Mouse (Mus musculus): ENCODE data around the gene Sp100. TPM values are rescaled to one million over a fixed set of nuclear protein-coding genes. Genes with fewer than 3 reads are reported as not detected.

The Sp100 gene
- polyA plus RNA-seq, 1 experiment from 2014 or later: 0.99 TPM

GRCm38 (mm10) chr1:85705552-85705951, 55.8 kb downstream of the Sp100 start:
- no peak overlapping the region for H3K4me3 ChIP-seq (ENCODE audit: low read depth, low read length)
- WGBS (ENCODE audit: insufficient replicate concordance): 87% methylated on average over 1 of the region's 1 CpGs
- H3K36me3 ChIP-seq (ENCODE audit: control insufficient read depth, insufficient read depth, low read length): no peaks in the 10 kb centered on the region
- no peak for ATAC-seq (replicated peaks; ENCODE audit: insufficient number of reproducible peaks, low FRiP score, low TSS enrichment)
- H3K4me2 ChIP-seq: no peak overlapping the region
- no peaks in the 10 kb centered on the region for H3K9me3 ChIP-seq (replicated peaks; ENCODE audit: control insufficient read depth, low read length)
- H3K27me3 ChIP-seq (ENCODE audit: control insufficient read depth, insufficient read depth, low read length): no peaks in the 10 kb centered on the region
- no peak overlapping the region for H3K9ac ChIP-seq (ENCODE audit: low read depth, low read length)
- no peak overlapping the region for H3K27ac ChIP-seq (ENCODE audit: low read depth, low read length)
- H3K4me1 ChIP-seq (ENCODE audit: control insufficient read depth, insufficient read depth, low read length): no peaks in the 10 kb centered on the region

- no peaks in the 10 kb centered on the region for H3K27me3 ChIP-seq (ENCODE audit: control insufficient read depth, insufficient read depth, low read length)
- H3K9me3 ChIP-seq (replicated peaks; ENCODE audit: control insufficient read depth, low read length): no peaks in the 10 kb centered on the region
- no peak for ATAC-seq (replicated peaks; ENCODE audit: insufficient number of reproducible peaks, low FRiP score, low TSS enrichment)
- no peaks in the 10 kb centered on the region for H3K4me1 ChIP-seq (ENCODE audit: control insufficient read depth, insufficient read depth, low read length)
- 79% methylated on average over 2 of the region's 2 CpGs for WGBS (ENCODE audit: insufficient replicate concordance)
- no peak overlapping the region for H3K4me2 ChIP-seq
- H3K9ac ChIP-seq (ENCODE audit: low read depth, low read length): no peak overlapping the region
- H3K27ac ChIP-seq (ENCODE audit: low read depth, low read length): no peak overlapping the region
- no peak overlapping the region for H3K4me3 ChIP-seq (ENCODE audit: low read depth, low read length)
- H3K36me3 ChIP-seq (ENCODE audit: control insufficient read depth, insufficient read depth, low read length): no peaks in the 10 kb centered on the region
Observed at GRCm38 (mm10) chr1:85706754-85707153, 57.0 kb downstream of the Sp100 start.

- H3K9ac ChIP-seq (ENCODE audit: low read depth, low read length): no peak overlapping the region
- H3K4me3 ChIP-seq (ENCODE audit: low read depth, low read length): no peak overlapping the region
- H3K9me3 ChIP-seq (replicated peaks; ENCODE audit: control insufficient read depth, low read length): no peaks in the 10 kb centered on the region
- no peak overlapping the region for H3K27ac ChIP-seq (ENCODE audit: low read depth, low read length)
- H3K4me2 ChIP-seq: no peak overlapping the region
- H3K4me1 ChIP-seq (ENCODE audit: control insufficient read depth, insufficient read depth, low read length): peaks cover 8% of the 10 kb centered on the region
- no peaks in the 10 kb centered on the region for H3K36me3 ChIP-seq (ENCODE audit: control insufficient read depth, insufficient read depth, low read length)
- H3K27me3 ChIP-seq (ENCODE audit: control insufficient read depth, insufficient read depth, low read length): no peaks in the 10 kb centered on the region
- no peak for ATAC-seq (replicated peaks; ENCODE audit: insufficient number of reproducible peaks, low FRiP score, low TSS enrichment)
Observed at GRCm38 (mm10) chr1:85714501-85714900, 64.7 kb downstream of the Sp100 start.

DNA sequence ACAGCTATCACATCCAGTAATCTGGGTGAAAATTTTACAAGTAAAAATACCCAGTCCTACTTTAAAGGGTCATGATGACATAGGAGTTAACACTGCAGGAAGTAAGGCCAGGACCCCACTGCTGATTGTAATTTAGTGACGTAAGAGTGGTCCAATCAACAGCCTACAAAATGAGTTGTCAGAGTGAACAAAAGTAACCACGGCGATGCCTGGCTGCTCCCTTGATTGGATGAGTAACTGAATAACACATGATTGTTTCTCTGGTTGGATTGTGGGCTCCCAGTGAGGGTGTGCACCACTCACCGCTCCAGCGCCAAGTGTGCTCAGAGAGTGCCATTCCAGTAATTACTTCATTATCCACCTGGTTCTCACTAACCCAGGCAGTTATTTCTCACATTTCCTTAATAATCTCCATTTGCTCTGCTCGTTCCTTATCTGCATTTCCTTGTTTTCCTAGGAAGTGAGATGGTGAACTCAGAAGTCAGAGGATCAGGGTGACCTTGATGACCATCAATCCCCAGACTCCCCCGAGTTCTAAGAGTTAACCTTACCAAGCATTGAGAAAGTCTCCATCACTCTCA, 66.7 kb downstream of the Sp100 start:
- H3K9me3 ChIP-seq (replicated peaks; ENCODE audit: control insufficient read depth, low read length): no peaks in the 10 kb centered on the region
- H3K27ac ChIP-seq (ENCODE audit: low read depth, low read length): no peak overlapping the region
- no peaks in the 10 kb centered on the region for H3K36me3 ChIP-seq (ENCODE audit: control insufficient read depth, insufficient read depth, low read length)
- no peak overlapping the region for H3K4me3 ChIP-seq (ENCODE audit: low read depth, low read length)
- no peak for ATAC-seq (replicated peaks; ENCODE audit: insufficient number of reproducible peaks, low FRiP score, low TSS enrichment)
- H3K9ac ChIP-seq (ENCODE audit: low read depth, low read length): no peak overlapping the region
- H3K4me2 ChIP-seq: no peak overlapping the region
- peaks cover 14% of the 10 kb centered on the region for H3K4me1 ChIP-seq (ENCODE audit: control insufficient read depth, insufficient read depth, low read length)
- H3K27me3 ChIP-seq (ENCODE audit: control insufficient read depth, insufficient read depth, low read length): no peaks in the 10 kb centered on the region
- WGBS (ENCODE audit: insufficient replicate concordance): 58% methylated on average over 7 of the region's 7 CpGs

DNA sequence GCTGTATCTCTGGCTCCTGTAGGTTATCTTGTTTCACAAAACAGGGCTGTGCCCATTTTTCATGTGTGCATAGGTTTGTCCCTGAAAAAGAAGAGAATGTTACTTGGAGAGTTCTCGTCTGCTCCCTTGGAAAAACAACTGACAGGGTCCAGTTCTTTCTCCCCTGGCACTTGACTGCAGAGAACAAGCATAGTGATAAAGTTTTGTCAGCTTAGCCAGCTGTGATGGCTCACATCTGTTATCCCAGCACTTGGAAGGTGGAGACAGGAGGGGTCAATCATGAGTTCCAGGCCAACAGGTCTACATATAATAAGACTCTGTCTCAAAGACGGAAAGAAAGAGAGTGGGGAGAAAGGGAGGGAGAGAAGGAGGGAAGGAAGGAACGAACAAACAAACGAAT, 69.3 kb downstream of the Sp100 start:
- Histone ChIP-seq H3K9ac (ENCODE audit: low read depth, low read length) (no peak overlapping the region), H3K27ac (ENCODE audit: low read depth, low read length) (peak overlapping the region; percentile 10)

DNA sequence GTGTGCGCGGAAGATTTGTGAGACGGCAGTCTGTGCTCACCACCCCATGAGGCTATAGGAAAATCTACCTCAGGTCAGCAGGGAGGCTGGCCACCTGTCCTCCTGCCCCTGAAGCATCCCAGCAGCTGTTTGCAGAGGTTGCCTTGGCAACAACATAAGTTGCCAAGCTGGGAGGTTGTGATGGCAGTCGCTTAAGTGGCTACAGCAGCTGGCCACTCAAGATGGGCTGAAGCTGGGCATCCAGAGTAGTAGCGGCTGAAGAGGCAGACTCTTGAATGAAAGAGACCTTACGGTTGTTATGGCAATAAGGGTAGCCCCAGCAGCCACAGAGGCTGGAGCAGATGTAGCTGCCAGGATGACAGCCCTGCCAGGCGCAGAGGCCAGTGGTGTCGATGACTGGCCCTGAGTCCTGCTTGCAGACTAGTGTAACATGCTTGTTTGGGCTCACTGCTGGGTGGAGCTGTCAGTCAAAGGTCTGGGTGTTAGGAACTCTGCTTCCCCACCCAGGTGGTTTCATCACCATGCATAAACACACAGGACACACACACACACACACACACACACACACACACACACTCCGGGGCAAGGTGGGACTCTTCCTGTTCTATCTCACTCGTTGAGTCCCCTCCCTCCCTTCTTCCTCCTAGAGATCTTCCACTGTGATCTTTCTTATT, 70.6 kb downstream of the Sp100 start:
- Histone ChIP-seq H3K27me3 (ENCODE audit: control insufficient read depth, insufficient read depth, low read length) (no peaks in the 10 kb centered on the region), H3K4me1 (ENCODE audit: control insufficient read depth, insufficient read depth, low read length) (peaks cover 14% of the 10 kb centered on the region), H3K9me3 (replicated peaks; ENCODE audit: control insufficient read depth, low read length) (no peaks in the 10 kb centered on the region), H3K9ac (ENCODE audit: low read depth, low read length) (no peak overlapping the region), H3K4me2 (no peak overlapping the region), H3K4me3 (ENCODE audit: low read depth, low read length) (no peak overlapping the region), H3K36me3 (ENCODE audit: control insufficient read depth, insufficient read depth, low read length) (no peaks in the 10 kb centered on the region), H3K27ac (ENCODE audit: low read depth, low read length) (no peak overlapping the region)
- ATAC-seq (replicated peaks; ENCODE audit: insufficient number of reproducible peaks, low FRiP score, low TSS enrichment): no peak
- WGBS (ENCODE audit: insufficient replicate concordance): 61% methylated on average over 10 of the region's 10 CpGs

More for the DNA sequence above, 69.3 kb downstream of the Sp100 start:
- H3K4me2 ChIP-seq: no peak overlapping the region
- no peaks in the 10 kb centered on the region for H3K27me3 ChIP-seq (ENCODE audit: control insufficient read depth, insufficient read depth, low read length)
- no peaks in the 10 kb centered on the region for H3K36me3 ChIP-seq (ENCODE audit: control insufficient read depth, insufficient read depth, low read length)
- no peaks in the 10 kb centered on the region for H3K9me3 ChIP-seq (replicated peaks; ENCODE audit: control insufficient read depth, low read length)
- peak; percentile 57; the same call in 1 of the 2 replicates for ATAC-seq (replicated peaks; ENCODE audit: insufficient number of reproducible peaks, low FRiP score, low TSS enrichment)
- peaks cover 14% of the 10 kb centered on the region for H3K4me1 ChIP-seq (ENCODE audit: control insufficient read depth, insufficient read depth, low read length)
- 27% methylated on average over 4 of the region's 4 CpGs for WGBS (ENCODE audit: insufficient replicate concordance)
- no peak overlapping the region for H3K4me3 ChIP-seq (ENCODE audit: low read depth, low read length)

- no peak for ATAC-seq (replicated peaks; ENCODE audit: insufficient number of reproducible peaks, low FRiP score, low TSS enrichment)
- WGBS (ENCODE audit: insufficient replicate concordance): 68% methylated on average over 6 of the region's 6 CpGs
- no peak overlapping the region for H3K4me2 ChIP-seq
Observed at GRCm38 (mm10) chr1:85730471-85730870, 80.7 kb downstream of the Sp100 start.

DNA sequence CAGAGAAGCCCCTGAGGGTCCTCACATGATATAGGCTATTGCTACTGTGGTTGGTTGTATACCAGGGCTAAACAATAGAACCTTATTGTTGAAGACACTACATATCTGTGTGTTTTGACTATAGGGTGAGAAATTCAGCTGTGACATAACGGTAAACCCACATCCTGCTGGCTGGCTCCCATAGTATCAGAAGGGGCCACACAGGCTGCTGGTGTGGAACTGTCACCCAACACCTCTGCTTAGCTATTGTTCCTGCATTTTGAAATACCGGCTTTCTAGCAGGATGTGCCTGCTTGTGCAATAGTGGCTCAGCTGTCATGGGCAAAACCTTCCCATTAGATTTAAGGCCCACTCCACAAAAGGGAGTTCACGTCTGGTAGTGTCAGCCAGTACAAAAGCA, 82.8 kb downstream of the Sp100 start:
- Histone ChIP-seq H3K27ac (ENCODE audit: low read depth, low read length) (no peak overlapping the region), H3K9me3 (replicated peaks; ENCODE audit: control insufficient read depth, low read length) (no peaks in the 10 kb centered on the region), H3K4me2 (no peak overlapping the region), H3K4me1 (ENCODE audit: control insufficient read depth, insufficient read depth, low read length) (no peaks in the 10 kb centered on the region), H3K27me3 (ENCODE audit: control insufficient read depth, insufficient read depth, low read length) (no peaks in the 10 kb centered on the region), H3K36me3 (ENCODE audit: control insufficient read depth, insufficient read depth, low read length) (no peaks in the 10 kb centered on the region), H3K4me3 (ENCODE audit: low read depth, low read length) (no peak overlapping the region), H3K9ac (ENCODE audit: low read depth, low read length) (no peak overlapping the region)
- WGBS (ENCODE audit: insufficient replicate concordance): 77% methylated on average over 3 of the region's 3 CpGs
- ATAC-seq (replicated peaks; ENCODE audit: insufficient number of reproducible peaks, low FRiP score, low TSS enrichment): no peak

More at GRCm38 (mm10) chr1:85730471-85730870, 80.7 kb downstream of the Sp100 start:
- no peaks in the 10 kb centered on the region for H3K9me3 ChIP-seq (replicated peaks; ENCODE audit: control insufficient read depth, low read length)
- no peaks in the 10 kb centered on the region for H3K36me3 ChIP-seq (ENCODE audit: control insufficient read depth, insufficient read depth, low read length)
- no peaks in the 10 kb centered on the region for H3K4me1 ChIP-seq (ENCODE audit: control insufficient read depth, insufficient read depth, low read length)
- no peaks in the 10 kb centered on the region for H3K27me3 ChIP-seq (ENCODE audit: control insufficient read depth, insufficient read depth, low read length)
- H3K4me3 ChIP-seq (ENCODE audit: low read depth, low read length): no peak overlapping the region
- no peak overlapping the region for H3K27ac ChIP-seq (ENCODE audit: low read depth, low read length)
- no peak overlapping the region for H3K9ac ChIP-seq (ENCODE audit: low read depth, low read length)

DNA sequence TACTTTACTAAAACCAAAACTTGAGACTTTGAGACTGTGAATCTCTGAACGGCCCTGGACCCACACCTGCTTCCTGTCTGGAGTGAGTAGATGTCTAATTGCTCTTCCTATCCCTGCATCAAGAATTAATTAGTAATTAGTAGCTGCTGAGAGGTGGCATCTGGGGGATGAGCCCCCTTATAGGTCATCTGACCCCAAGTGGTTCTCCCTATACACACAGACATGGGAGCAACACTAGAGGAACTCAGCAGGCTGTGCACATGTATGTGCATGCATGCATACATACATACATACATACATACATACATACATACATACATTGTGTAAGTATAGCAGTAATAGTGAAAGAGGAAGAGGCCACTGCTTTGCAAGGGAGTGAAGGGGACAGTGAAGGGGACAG, 84.7 kb downstream of the Sp100 start:
- H3K4me2 ChIP-seq: no peak overlapping the region
- no peaks in the 10 kb centered on the region for H3K36me3 ChIP-seq (ENCODE audit: control insufficient read depth, insufficient read depth, low read length)
- H3K27me3 ChIP-seq (ENCODE audit: control insufficient read depth, insufficient read depth, low read length): no peaks in the 10 kb centered on the region
- no peak overlapping the region for H3K27ac ChIP-seq (ENCODE audit: low read depth, low read length)
- H3K4me3 ChIP-seq (ENCODE audit: low read depth, low read length): no peak overlapping the region
- H3K4me1 ChIP-seq (ENCODE audit: control insufficient read depth, insufficient read depth, low read length): no peaks in the 10 kb centered on the region
- ATAC-seq (replicated peaks; ENCODE audit: insufficient number of reproducible peaks, low FRiP score, low TSS enrichment): no peak
- WGBS (ENCODE audit: insufficient replicate concordance): 68% methylated on average over 1 of the region's 1 CpGs
- H3K9me3 ChIP-seq (replicated peaks; ENCODE audit: control insufficient read depth, low read length): peaks cover 4% of the 10 kb centered on the region; the same call in 1 of the 2 replicates
- no peak overlapping the region for H3K9ac ChIP-seq (ENCODE audit: low read depth, low read length)
